Mouse (Mus musculus) bone marrow macrophage, adult 2 months (primary cell): ENCODE measurements around the gene BC030499. TPM values are rescaled to one million over a fixed set of nuclear protein-coding genes. Genes with fewer than 3 reads are reported as not detected.
A peak's percentile ranks its signal among the peaks of the same experiment; 100 is the strongest.

Experiments used
- H3K27ac ChIP-seq: 2 replicates; pipeline ENCODE4 v1.5.1; 2012; ENCODE audit warnings: low read depth, low read length; ENCODE audit not compliant: insufficient read depth
- H3K4me1 ChIP-seq: 2 replicates; pipeline ENCODE4 v1.6.1; 2012; ENCODE audit warnings: low read length; ENCODE audit not compliant: control insufficient read depth, insufficient read depth
- H3K4me3 ChIP-seq: 2 replicates; pipeline ENCODE4 v1.5.1; 2012; ENCODE audit warnings: mild to moderate bottlenecking, low read length, moderate library complexity; ENCODE audit not compliant: insufficient read depth
- CTCF ChIP-seq: IDR thresholded peaks from 2 replicates; pipeline ENCODE4 v1.5.1; 2012; ENCODE audit warnings: low read depth, mild to moderate bottlenecking, low read length, moderate library complexity
- POLR2A ChIP-seq: IDR thresholded peaks from 2 replicates; pipeline ENCODE4 v1.6.1; 2012; ENCODE audit warnings: mild to moderate bottlenecking, low read depth, low read length, borderline replicate concordance
- polyA plus RNA-seq: library from polyadenylated mRNA; stranded (reverse); fragments of >200 nt; gene quantifications from 2 replicates; pipeline ENCODE4 v1.2.4, GENCODE M21; 2012; ENCODE audit not compliant: missing spikeins, insufficient read depth, insufficient read length

Gene BC030499
- polyA plus RNA-seq, 1 experiment = 3.5 TPM

DNA sequence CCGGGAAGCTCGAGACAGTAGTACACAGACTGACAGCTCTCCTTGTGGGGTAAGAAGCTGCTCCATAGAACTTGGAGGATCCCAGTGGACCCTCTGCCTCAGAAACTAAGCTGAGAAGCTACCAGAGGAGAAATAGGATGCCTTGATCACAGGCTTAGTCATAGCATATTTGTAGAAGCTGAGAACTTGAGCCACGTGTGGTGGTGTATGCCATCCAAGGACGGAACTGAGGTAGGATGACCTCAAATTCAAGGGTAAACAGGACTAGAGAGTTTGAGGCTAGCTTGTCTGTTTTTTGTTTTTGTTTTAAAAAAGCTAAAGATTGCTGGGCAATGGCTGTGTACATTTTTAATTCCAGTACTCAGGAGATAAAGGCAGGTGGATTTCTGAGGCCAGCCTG, 14.6 kb downstream of the BC030499 start:
- no peak for TF ChIP-seq CTCF
- TF ChIP-seq POLR2A = no peak
- Histone ChIP-seq H3K4me1 (peaks cover 21% of the 10 kb centered on the region), H3K4me3 (no peak overlapping the region), H3K27ac (no peak overlapping the region)

DNA sequence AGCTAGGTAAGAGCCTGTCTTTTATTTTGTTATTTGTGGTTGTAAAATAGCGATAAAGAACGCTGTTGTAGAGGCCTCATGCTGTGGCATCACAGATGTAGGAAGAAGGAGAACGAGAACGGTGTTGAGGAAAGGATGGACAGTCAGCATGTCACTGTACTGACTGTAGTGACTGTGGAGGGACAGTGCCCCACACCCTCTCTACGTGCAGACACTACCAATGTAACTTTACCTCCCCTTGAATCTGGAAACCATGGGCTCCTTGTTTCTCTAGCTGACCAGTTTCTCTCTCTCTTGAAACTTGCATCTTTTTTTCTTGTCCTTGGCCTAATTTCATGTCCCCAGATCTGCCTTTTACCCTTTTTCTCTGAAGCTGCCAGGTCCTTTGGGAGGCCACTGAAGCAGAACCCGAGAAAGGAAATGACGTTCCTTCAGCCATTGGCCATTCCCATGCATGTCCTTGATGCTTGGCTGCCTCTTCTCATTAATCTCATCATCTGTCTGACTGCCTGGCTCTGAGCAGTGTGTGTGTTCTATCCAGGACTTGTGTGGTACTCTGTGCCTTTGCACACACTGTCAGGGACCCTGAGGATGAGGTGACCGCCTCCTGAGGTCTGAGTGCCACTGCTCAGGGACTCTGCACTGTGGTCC, 20.3 kb downstream of the BC030499 start:
- TF ChIP-seq POLR2A (no peak), CTCF (no peak)
- Histone ChIP-seq H3K4me3 (no peak overlapping the region), H3K27ac (no peak overlapping the region), H3K4me1 (peaks cover 6% of the 10 kb centered on the region)

DNA sequence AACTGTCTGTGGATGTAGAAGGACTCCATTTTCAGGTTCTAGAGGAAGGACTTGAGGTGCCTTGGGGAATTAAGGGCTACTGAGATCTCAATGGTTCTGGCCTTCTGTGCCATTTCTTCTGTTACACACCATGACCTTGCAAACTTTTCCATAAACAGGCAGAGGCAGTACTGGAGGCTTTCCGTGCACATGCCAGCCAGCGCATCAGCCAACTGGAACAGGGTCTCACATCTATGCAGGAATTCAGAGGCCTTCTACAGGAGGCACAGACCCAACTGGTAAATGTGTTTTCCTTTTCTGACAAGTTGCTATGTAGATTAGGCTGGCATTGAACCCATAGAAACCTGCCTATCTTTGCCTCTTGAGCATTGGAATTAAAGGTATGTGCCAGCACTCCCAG, 23.0 kb downstream of the BC030499 start:
- Histone ChIP-seq H3K4me3 (no peak overlapping the region), H3K4me1 (no peaks in the 10 kb centered on the region; the same call in 1 of the 2 replicates), H3K27ac (no peak overlapping the region)
- TF ChIP-seq POLR2A (no peak), CTCF (no peak)

DNA sequence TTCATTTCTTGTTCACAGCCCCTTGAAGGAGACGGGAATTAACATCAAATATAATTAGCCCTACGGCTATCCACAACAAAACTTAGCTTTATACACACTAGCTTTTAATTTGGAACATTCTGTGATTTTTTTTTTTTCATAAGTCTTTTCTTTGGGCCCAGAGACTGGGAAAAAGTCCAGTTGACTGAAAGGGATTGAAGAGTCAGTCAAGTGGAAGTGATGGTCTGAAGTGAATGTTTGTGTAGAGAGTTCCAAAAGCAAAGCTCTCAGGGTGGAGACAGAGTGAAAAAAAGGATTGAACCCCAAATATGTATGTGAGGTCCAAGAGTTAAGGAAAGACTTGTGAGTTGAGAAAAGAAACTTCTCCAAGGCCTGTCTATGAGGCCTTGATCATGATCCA, 27.8 kb downstream of the BC030499 start:
- H3K27ac ChIP-seq = no peak overlapping the region
- no peak overlapping the region for H3K4me3 ChIP-seq
- peaks cover 9% of the 10 kb centered on the region for H3K4me1 ChIP-seq
- TF ChIP-seq CTCF (no peak), POLR2A (no peak)

DNA sequence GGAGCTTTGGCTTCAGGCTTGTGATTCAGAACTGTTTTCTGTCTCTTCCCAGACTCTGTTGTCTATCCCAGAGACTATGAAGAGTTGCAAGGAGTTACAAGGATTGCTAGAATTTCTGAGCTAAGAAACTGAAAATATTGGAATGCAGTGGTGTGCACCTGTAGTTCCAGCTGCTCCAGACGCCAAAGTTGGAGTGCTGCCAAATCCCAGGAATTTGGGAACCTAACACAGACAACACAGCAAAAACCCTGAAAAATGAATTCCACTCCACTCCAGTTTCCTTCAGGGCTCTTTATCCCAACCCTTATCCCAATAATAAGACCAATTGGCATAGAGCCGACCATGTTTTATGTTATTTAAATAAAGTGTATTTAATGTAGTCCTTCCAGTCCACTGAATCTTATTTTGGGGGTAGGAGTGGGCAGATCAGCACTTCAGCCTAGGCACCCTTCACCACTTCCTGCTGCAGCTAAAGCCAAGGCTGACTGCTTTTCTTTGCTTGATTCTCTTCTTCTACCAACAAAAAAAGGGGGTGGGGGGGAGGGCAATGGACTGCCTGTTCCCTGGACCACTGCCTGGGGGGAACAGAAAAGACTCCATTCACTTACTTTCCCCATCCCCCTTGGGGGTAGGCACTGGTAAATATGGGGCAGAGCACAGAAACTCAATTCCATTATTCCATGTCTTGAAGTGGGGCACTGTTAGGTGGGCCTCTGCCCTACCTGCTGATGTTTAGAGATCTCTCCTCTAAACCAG, 31.6 kb downstream of the BC030499 start:
- Histone ChIP-seq H3K4me3 (peak overlapping the region; percentile 63), H3K27ac (peak overlapping the region; percentile 61), H3K4me1 (peaks cover 20% of the 10 kb centered on the region)
- TF ChIP-seq POLR2A (no peak), CTCF (no peak)

DNA sequence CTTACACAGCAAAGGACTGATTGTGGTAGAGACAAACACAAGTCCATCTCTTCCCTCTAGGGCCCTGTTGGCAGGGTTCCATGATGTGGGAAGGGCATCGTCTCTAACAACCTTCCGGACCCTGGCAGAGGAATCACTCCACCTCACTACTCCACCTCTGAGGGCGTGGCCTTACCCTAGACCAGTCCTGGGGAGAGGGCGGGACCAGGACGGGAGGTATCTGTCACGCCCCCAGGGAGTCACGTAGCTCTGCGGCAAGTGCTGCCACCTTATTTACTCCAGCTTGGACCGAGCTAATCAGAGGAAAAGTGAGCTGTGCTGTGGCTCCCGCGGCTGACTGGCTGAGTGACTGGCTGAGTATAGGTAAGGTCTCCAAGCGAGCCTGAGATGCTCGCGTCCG, 32.2 kb downstream of the BC030499 start, which contains the start of gene Aldoc:
Gene Aldoc, plus strand, starts transcription at position 109 of the 400 bp plus-strand sequence.
- peaks cover 20% of the 10 kb centered on the region for H3K4me1 ChIP-seq
- TF ChIP-seq POLR2A (no peak), CTCF (no peak)
- H3K4me3 ChIP-seq = peak within 1 kb of the TSS; percentile 63
- H3K27ac ChIP-seq = peak within 1 kb of the TSS; percentile 76

DNA sequence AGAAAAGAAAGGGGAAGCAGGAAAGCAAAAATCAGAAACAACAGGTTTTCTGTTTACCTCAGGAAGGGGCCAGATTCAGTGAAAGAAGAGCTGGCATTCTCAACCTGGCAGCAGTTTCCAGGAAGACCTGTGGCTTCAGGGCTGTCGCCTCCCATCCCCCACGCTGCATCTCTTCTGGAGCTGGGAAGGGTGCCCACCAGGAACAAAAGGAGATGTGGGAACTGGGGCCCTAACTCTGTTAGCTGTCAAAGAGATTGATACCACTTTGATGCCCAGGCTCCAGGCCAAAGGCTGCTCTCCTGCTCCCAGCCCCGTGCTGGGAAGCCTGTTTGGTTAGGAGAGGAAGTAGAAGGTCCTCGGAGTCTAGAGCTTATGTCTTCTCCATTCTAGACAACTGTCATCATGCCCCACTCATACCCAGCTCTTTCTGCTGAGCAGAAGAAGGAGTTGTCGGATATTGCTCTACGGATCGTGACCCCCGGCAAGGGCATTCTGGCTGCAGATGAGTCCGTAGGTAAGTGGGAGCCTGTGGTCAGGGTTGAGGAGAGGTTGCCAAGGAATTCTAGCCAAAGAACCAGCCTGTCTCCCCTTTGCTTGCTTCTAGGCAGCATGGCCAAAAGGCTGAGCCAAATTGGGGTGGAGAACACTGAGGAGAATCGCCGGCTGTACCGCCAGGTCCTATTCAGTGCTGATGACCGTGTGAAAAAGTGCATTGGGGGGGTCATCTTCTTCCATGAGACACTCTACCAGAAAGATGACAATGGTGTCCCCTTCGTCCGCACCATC, 33.6 kb downstream of the BC030499 start:
- Histone ChIP-seq H3K27ac (no peak overlapping the region), H3K4me3 (peak overlapping the region; percentile 63), H3K4me1 (peaks cover 22% of the 10 kb centered on the region)
- TF ChIP-seq CTCF (no peak), POLR2A (no peak)

DNA sequence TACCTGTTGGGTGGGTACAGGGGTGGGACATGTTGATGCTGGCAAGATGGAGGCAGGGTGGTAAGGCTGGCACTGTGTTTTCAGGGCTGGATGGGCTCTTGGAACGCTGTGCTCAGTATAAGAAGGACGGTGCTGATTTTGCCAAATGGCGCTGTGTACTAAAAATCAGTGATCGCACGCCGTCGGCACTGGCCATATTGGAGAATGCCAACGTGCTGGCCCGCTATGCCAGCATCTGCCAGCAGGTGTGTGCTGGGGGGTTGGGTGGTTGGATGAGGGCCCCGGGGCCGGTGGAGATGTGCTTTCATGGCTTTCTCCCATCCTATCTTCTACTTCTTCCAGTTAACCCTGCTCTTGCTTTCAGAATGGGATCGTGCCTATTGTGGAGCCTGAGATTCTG, 34.3 kb downstream of the BC030499 start:
- Histone ChIP-seq H3K27ac (no peak overlapping the region), H3K4me1 (peaks cover 24% of the 10 kb centered on the region)
- TF ChIP-seq POLR2A (no peak), CTCF (no peak)

DNA sequence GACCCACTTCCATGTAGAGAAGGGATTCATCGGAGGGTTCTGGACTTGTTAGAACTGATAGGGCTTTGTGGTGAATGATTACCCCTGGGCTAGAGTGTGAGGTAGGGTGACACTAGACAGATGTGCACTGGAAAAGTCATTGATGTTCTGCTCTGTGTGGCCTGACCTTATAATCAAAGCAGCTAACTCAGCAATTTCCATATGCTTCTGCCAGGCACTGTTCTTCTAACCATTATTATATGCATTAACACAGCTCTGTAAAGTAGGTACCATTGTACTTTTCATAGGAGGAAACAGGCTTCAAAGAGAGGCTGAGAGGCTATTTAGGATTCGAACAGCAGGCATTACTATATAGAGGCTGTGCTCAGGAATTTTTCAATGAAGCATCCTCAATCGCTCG, 36.6 kb downstream of the BC030499 start:
- no peak for TF ChIP-seq POLR2A
- TF ChIP-seq CTCF = no peak

More for the DNA sequence above, 34.3 kb downstream of the BC030499 start:
- no peak overlapping the region for H3K4me3 ChIP-seq

More for the DNA sequence above, 36.6 kb downstream of the BC030499 start:
- Histone ChIP-seq H3K27ac (no peak overlapping the region), H3K4me3 (no peak overlapping the region), H3K4me1 (peaks cover 19% of the 10 kb centered on the region)
